In genomic region chr2:105127531-105128480, GRCm38 (mm10) we compare ENCODE assay signal across 11 mouse cellular contexts. TPM values are rescaled to one million over a fixed set of nuclear protein-coding genes. Genes with fewer than 3 reads are reported as not detected.
DNase-seq lines count a peak whose midpoint lies in the region; ATAC-seq and TF ChIP-seq lines count a peak whose summit lies in the region.
"Had no signal": no experiment of that assay in that cellular context is flagged by ENCODE, and none has a peak within 500 bp of the region (broad histone marks: within the 10 kb centered on the region; RNA-seq: fewer than 3 reads in every experiment).

No protein-coding gene starts in this region.

- peak overlapping the region; percentile 76 for H3K9ac ChIP-seq in heart, adult 2 months (ENCODE audit: low read depth, low read length)
- H3K9ac ChIP-seq in forebrain, embryonic 12.5 days: no peak overlapping the region
- H3K9ac ChIP-seq in limb, embryonic 15.5 days: no peak overlapping the region

- 0 out of 2 replicates have a peak, but pooled peaks have one; percentile 21 for TF ChIP-seq POLR2A in heart, adult 2 months (IDR thresholded peaks at IDR 0.05; ENCODE audit: insufficient read depth, low read depth, low read length)

- H3K4me2 ChIP-seq in forebrain, embryonic 12.5 days: peak overlapping the region; percentile 45; the same call in 1 of the 2 replicates
- peak overlapping the region; percentile 52 for H3K4me2 ChIP-seq in limb, embryonic 15.5 days

- WGBS in heart, adult 2 months: 3% methylated on average over 52 of the region's 52 CpGs
- WGBS in forebrain, embryonic 12.5 days: under 1% methylated on average over 52 of the region's 52 CpGs
- WGBS in limb, embryonic 15.5 days: 1% methylated on average over 52 of the region's 52 CpGs

- DNase-seq in heart, adult 2 months: peak; percentile 26 to 54
- DNase-seq in heart, adult 9 months (ENCODE audit: low spot score in 2 of 2): no peak
- DNase-seq in left cerebral cortex, adult 11 months (ENCODE audit: low spot score): no peak
- DNase-seq in adrenal gland, adult 2 months: no peak
- no peak for DNase-seq in gastrocnemius, postnatal 36 days
- DNase-seq: cerebellum, adult 18-20 months had no signal

- TF ChIP-seq EP300 in heart, adult 2 months (IDR thresholded peaks at IDR 0.05; ENCODE audit: insufficient read depth, low read depth, low read length): no peak

- H3K27me3 ChIP-seq in heart, adult 2 months (ENCODE audit: control insufficient read depth, insufficient read depth, low read length): peaks cover 14% of the 10 kb centered on the region
- peaks cover 97% of the 10 kb centered on the region for H3K27me3 ChIP-seq in E14TG2a.4 (ENCODE audit: insufficient read depth, low read length)
- H3K27me3 ChIP-seq in forebrain, embryonic 12.5 days: peaks cover 100% of the 10 kb centered on the region
- peaks cover 97% of the 10 kb centered on the region for H3K27me3 ChIP-seq in limb, embryonic 15.5 days

- H3K79me2 ChIP-seq in heart, adult 2 months (replicated peaks; ENCODE audit: control insufficient read depth, insufficient read depth, low read length): no peaks in the 10 kb centered on the region

- TF ChIP-seq CTCF in heart, adult 2 months (IDR thresholded peaks at IDR 0.05): no peak
- no peak for TF ChIP-seq CTCF in E14TG2a.4 (conservative IDR thresholded peaks at IDR 0.05; ENCODE audit: low read length)

- H3K4me1 ChIP-seq in heart, adult 2 months (ENCODE audit: control insufficient read depth, insufficient read depth, low read length): no peaks in the 10 kb centered on the region
- peaks cover 70% of the 10 kb centered on the region for H3K4me1 ChIP-seq in E14TG2a.4 (replicated peaks; ENCODE audit: low read depth, low read length)
- peaks cover 22% of the 10 kb centered on the region for H3K4me1 ChIP-seq in forebrain, embryonic 12.5 days
- peaks cover 37% of the 10 kb centered on the region for H3K4me1 ChIP-seq in limb, embryonic 15.5 days

- no peaks in the 10 kb centered on the region for H3K36me3 ChIP-seq in heart, adult 2 months (ENCODE audit: control insufficient read depth, insufficient read depth, low read length)
- H3K36me3 ChIP-seq in E14TG2a.4 (ENCODE audit: insufficient read depth, low read length): no peaks in the 10 kb centered on the region
- no peaks in the 10 kb centered on the region for H3K36me3 ChIP-seq in forebrain, embryonic 12.5 days (replicated peaks)
- no peaks in the 10 kb centered on the region for H3K36me3 ChIP-seq in limb, embryonic 15.5 days

- no peaks in the 10 kb centered on the region for H3K9me3 ChIP-seq in E14TG2a.4 (ENCODE audit: low read length)
- no peaks in the 10 kb centered on the region for H3K9me3 ChIP-seq in forebrain, embryonic 12.5 days
- H3K9me3 ChIP-seq in limb, embryonic 15.5 days: no peaks in the 10 kb centered on the region

- intact Hi-C loops in heart, adult 2 months (cut with DNase I): loop anchor here (2.0 to 10.0 kb wide), 4 partner anchors 19 to 557 kb away; no protein-coding TSS in a partner anchor
- intact Hi-C loops in gastrocnemius, postnatal 36 days (cut with DNase I): no loop called here

- ATAC-seq in forebrain, embryonic 12.5 days (ENCODE audit: low FRiP score): no peak
- ATAC-seq in limb, embryonic 15.5 days (ENCODE audit: insufficient number of reproducible peaks, low FRiP score, low TSS enrichment, low read depth): no peak

- H3K27ac ChIP-seq in heart, adult 2 months: peak overlapping the region; percentile 40
- H3K27ac ChIP-seq in forebrain, embryonic 12.5 days: no peak overlapping the region
- H3K27ac ChIP-seq in limb, embryonic 15.5 days: no peak overlapping the region
- H3K27ac ChIP-seq: macrophage had no signal

- H3K4me3 ChIP-seq in heart, adult 2 months: peak overlapping the region; percentile 58
- peak overlapping the region; percentile 82 for H3K4me3 ChIP-seq in E14TG2a.4 (replicated peaks; ENCODE audit: low read length)
- H3K4me3 ChIP-seq in forebrain, embryonic 12.5 days (replicated peaks): peak overlapping the region; percentile 31
- peak overlapping the region; percentile 30 for H3K4me3 ChIP-seq in limb, embryonic 15.5 days

RNA-seq across cellular contexts. Expression of gene Wt1, which starts 1.5 kb away (rescaled TPM):
- 1 to 10 TPM; 4.2 to 5.7 TPM for total RNA-seq in heart, adult 2 months (2021)
- polyA plus RNA-seq in heart, adult 2 months (2012; rRNA removed): 6.5 and 7.6 TPM in 2 replicates
- 0.37 TPM in 1 of 2 replicates, not detected in the other for polyA plus RNA-seq in forebrain, embryonic 12.5 days (2016; fragmentation: Nextera tagmentation; extraction: Ambion mirVana)
- 0.51 and 1.1 TPM in 2 replicates for polyA plus RNA-seq in limb, embryonic 15.5 days (2015; fragmentation: Nextera tagmentation; extraction: Ambion mirVana)
- 1 to 10 TPM; 2.6 to 3.8 TPM for total RNA-seq in adrenal gland, adult 2 months (2021)
- 5.2 and 6.6 TPM in 2 replicates for polyA plus RNA-seq in adrenal gland, adult 2 months (2012; rRNA removed)
- total RNA-seq in gastrocnemius, postnatal 36 days (2021): under 1 TPM in 1 of 2 experiments, not detected in 1; 0.15 TPM
- polyA plus RNA-seq: C2C12, macrophage had no signal

RNA-seq across cellular contexts. Expression of gene Gm11060, which starts 36.0 kb away (rescaled TPM):
- not detected for total RNA-seq in heart, adult 2 months (2021)
- not detected in 2 replicates for polyA plus RNA-seq in heart, adult 2 months (2012; rRNA removed)
- polyA plus RNA-seq in forebrain, embryonic 12.5 days (2016; fragmentation: Nextera tagmentation; extraction: Ambion mirVana): not detected in 2 replicates
- not detected in 2 replicates for polyA plus RNA-seq in limb, embryonic 15.5 days (2015; fragmentation: Nextera tagmentation; extraction: Ambion mirVana)
- not detected for total RNA-seq in adrenal gland, adult 2 months (2021)
- not detected in 2 replicates for polyA plus RNA-seq in adrenal gland, adult 2 months (2012; rRNA removed)
- not detected for total RNA-seq in gastrocnemius, postnatal 36 days (2021)
- polyA plus RNA-seq: C2C12, macrophage had no signal

Comparison
In these comparisons a context has a peak if more than half of its experiments do, and no peak if none do; other contexts are left out.
1. DNase-seq: peak in heart, adult 2 months (2 of 2); none in heart, adult 9 months (0 of 2), left cerebral cortex, adult 11 months (single experiment), adrenal gland, adult 2 months (single experiment) and gastrocnemius, postnatal 36 days (0 of 2).
2. H3K4me3 ChIP-seq: peak in every context shown above with its lines; median percentile 82 in E14TG2a.4; 58 in heart, adult 2 months; 31 in forebrain, embryonic 12.5 days; 30 in limb, embryonic 15.5 days.